Mouse (Mus musculus) retina, embryonic 14.5 days (tissue): ENCODE data around the gene Pknox2.

Experiments used
- DNase-seq: peaks from one replicate; pipeline ENCODE4 v3.0.0-alpha.2; 2015; ENCODE audit warnings: low spot score

Pknox2 gene

DNA sequence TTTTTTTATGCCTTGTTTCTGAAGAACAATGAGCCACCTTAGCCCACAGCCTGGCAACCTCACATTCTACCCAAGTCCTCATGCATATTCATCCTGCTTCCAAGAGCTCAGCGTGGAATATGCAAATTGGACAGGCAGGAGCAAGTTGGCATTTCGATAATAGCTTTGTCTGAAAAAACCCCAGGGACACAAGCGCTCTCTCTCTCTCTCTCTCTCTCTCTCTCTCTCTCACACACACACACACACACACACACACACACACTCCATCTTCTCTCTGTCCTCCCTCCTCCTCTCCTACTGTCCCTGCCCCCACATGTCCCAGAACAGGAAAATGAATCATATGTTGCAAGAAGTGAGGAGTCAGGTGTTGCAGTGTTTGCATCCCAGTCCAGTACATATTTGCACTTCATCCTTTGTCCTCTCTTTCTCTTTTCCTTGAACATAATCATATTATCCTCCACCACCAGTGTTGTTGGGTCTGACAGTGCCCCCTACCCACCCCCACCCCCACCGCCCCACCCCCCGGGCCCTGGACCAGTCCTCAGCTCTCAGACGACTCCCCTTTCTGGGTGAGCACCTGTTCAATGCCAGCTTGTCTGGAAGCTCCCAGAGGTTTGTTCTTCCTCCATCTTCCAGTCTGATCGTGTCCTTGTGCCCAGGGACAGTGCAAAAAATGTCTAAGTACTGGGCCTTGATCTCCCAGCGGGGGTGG lies 265.0 kb downstream of the Pknox2 start:
- DNase-seq, result no peak

DNA sequence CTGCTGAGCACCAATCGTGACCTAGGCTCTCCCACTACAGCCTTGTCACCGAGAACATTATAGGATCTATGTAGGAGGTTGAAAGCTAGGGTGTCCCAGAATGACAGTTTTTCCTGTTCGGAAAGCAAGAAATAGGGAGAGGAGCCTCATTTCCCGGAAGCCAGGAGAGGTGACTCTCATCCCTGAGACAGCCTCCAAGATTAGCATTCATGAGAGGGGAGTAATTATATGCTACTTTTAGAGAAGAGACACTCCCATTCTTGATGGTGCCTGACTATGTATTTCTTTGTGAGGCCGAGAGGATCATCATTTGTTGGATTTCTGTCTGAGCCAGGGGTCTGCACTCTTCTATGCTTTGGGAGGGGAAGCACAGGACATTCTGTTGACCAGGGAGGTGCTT lies 265.6 kb downstream of the Pknox2 start:
- DNase-seq, result no peak

DNA sequence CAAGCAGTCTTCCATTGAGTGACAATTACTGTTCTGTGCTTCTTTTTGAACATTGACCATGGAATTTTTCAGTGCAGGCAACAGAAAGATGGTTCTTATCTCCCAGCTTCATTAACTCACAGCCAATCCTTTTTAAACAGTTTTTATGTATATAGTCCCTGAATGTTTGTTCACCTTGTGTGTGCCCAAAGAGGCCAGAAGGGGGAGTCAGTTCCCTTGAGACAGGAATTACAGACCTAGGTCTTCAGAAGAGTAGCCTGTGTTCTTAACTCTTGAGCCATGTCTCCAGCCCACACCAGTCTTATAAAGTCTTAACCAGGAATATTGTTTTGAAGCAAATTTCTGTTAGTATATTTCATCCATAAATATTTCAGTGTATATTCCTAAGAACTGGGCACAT lies 270.4 kb downstream of the Pknox2 start:
- DNase-seq, result no peak

DNA sequence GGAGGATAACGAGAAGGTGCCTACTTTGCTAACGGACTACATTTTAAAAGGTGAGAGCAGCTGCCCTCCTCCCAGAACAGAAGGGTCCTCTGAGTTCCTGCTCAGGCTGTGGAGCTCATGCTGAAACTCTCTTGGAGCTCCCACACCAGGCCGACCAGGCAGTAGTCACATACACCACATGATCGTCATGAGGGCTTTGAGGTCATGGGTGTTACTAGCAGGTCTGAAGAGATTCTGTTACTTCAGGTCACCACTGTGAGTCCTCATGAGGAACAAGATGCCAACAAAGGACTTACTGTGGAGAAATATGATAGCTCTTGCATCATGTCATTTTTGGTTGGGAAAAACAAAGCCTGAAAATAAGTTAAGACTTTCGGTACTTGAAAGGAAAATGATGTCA lies 270.9 kb downstream of the Pknox2 start:
- no peak for DNase-seq

DNA sequence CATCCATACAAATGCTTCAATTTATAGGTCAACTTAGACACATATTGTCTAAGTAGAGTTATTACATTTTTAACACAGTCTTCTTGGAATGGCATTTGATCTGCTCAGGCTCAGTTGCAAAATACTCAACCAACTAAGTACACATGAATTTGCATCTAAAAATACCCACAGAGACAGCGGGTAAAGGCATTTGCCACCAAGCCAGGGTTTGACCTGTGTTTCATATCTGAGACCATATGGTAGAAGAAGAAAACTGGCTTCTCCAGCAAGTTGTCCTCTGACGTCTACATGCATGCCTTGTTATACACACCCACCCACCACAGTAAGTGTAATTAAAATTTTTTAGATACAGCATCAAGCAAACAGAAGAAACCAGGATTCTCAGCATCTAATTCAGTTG lies 273.4 kb downstream of the Pknox2 start:
- no peak for DNase-seq

DNA sequence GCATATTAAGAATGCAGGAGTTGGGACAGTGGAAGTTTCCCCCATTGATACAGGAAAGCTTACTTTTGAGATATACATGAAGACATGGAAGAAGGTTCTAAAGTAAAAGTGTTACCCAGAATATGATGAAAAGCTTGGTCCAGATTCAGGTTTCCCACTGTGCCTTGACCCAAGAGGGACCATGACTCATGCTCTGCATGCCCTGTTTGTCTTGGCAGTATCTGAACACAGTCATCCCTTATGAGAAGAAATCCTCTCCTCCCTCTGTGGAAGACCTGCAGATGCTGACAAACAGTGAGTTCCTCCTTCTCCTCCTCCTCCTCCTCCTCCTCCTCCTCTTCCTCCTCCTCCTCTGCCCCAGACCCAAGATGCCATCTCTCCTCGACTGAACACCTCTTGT lies 276.9 kb downstream of the Pknox2 start:
- no peak for DNase-seq

DNA sequence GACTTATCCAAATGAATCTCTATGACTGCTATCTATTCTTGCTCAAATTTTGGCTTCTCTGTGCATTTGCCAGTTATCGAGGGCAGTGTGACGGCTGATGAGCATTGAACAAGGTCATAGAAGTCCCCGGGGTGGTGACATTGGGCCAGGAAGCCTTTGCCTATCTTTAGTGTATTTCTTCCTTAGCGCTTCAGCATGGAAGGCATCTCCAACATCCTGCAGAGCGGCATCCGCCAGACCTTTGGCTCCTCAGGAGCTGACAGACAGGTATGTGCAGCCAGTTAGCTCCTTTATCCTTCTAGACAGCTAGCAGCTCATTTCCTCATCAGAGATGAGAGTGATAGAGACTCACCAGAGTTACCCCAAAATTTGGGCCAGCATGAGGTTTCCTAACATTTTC lies 278.5 kb downstream of the Pknox2 start:
- DNase-seq, result no peak

DNA sequence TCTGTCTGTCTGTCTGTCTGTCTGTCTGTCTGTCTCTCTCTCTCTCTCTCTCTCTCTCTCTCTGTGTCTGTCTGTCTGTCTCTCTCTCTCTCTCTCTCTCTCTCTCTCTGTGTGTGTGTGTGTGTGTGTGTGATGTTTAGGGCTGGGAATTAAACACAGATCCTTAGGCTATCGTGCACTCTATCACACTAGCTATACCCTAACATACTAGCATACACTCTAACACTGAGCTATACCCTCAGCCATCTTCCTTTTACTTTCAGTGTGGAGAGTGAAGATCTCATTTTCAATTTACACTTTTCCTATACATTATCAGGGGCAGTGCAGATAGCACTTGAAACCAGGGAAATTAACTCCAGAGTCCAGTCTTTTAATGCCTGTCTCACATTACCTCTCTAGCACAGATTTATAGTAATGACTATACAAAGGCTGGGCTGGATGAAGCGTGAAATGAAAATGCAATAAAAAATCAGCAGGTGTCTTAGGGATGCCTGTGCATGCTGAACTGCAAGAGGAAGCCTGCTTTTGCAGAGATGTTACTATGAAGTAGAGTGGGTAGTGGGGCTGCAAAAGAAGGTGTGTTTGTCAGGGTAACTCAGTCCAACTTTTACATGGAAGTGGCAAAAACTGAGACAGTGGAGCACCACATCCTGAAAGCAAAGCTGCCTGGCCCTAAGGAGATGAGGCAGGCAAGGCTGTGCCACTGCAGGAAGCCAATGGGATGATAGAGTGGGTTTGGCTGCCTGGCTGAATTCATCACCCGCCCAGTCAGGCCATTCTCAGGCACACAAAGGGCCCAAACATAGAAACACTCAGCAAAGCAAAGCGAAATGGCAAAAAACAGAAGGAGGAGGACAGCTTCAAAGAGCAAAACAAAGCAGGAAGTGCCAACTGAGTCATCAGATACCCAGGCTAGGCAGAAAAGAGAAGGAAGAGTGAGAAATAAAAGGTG lies 282.1 kb downstream of the Pknox2 start:
- no peak for DNase-seq

DNA sequence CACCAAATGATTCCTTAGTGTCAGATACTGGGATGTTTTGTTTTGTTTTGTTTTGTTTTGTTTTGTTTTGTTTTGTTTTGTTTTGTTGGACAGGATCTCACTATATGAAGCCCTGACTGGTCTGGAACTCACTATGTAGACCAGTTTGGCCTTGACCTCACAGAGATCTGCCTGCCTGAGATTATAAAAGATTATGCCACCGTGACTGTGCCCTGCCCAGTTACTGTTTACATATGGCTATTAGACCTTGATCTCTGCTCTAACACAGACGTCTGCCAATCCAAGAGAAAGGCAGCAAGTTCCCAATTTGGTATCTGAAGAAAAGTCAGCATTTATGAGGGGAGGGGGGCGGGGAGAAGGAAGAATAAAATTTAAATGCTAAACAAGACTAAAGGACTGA lies 283.5 kb downstream of the Pknox2 start:
- no peak for DNase-seq

DNA sequence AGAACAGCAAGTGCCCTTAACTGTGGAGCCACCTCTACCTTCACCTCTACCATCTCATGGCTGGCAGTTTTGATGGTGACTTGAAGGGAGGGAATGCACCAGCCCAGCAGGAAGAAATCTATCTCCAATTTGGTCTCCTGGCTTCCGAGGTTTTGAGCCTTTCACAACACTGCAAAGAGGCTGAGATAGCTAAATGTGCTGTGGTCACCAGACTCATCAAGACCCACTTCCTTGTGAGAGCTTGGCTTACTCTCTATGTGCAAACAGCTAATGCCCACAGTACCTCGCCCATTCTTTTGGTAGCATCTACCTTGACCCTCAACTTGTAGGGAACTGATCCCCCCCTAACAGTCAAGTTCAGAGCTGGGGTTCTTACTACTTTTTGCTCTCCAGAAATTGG lies 284.6 kb downstream of the Pknox2 start:
- no peak for DNase-seq

DNA sequence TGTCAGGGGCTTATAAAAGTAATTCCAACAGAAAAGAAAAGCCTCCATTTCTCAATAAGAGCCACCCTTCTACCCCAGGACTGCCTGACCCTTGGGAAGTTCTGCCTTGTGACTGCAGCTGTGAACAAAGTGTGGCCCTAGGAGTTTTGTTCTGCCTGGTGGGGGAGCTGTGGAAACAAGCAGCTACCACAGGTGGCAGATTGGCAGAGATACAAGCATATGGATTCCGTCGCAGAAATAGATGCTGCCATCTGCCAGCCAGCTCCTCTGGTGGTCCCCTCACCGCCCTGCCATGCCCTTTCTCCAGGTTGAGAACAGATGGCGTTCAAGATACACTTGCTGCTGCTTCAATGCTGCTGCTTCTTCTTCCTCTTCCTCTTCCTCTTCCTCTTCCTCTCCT lies 288.5 kb downstream of the Pknox2 start:
- DNase-seq, result peak; percentile 59

DNA sequence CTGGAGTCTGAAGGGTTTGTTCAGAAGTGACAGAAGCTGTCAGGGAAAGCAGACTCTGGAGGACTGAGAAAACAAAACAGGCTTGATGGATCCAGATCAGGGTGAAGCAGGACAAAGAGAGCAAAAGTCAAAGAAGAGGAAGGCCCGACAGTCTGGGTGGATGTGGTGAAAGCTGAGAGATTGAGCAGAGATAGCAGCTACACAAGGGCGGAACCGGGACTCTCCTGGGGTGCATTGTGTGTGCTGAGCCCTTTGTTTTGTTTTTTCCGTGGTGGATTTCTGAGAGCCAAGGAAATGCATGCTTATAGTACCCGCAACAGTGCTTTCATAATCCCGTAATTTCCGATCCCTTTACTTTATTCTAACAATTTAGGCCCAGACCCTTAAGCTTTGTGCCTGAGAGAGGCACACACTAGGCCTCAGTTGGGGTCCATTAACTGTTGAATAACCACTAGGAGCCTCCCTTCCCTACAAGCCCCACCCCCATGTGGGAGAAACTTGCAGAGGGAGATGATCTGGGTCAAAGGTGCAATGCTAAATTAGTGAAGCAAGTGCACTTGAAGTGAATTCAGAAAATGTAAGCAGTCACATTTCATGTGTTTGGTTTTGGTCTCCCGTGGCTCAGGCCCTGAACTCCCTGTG lies 289.6 kb downstream of the Pknox2 start:
- peak; percentile 43 for DNase-seq

DNA sequence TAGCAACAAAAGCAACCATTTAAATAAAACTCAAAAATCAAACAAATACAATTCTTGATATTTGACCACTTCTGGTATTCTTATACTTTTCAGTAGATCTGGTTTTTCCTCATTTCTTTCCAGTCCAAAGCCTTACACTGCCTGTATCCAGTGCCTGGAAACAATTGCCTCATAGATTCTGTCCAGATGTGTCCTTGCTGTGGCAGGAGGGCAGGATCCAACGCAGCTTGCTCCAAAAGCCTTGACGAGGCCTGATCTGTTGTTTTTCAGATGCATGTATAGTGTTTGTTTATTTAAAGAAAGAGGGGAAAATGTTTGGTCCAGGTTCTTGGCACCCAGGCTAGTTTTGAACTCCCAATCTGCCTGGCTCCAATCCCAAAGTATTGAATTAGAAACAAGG lies 290.9 kb downstream of the Pknox2 start:
- no peak for DNase-seq

DNA sequence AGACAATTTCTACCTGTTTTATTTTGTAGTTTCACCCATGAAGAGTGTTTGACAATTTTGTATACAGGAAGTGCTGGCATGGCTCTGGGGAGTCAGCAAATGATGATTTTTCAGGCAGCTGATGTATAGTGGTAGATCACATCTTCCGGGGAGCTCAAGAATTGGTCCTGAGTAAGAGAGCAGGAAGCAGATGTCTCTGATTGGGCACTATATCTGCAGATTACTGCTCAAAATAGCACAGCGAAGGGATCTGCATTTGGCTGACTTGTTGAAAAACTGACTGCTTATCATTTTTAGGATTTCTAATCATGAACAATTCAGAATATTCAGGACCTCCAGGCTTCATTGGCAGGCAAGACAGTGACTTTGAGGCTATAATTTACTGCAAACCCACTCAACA lies 295.0 kb downstream of the Pknox2 start:
- DNase-seq, result no peak

DNA sequence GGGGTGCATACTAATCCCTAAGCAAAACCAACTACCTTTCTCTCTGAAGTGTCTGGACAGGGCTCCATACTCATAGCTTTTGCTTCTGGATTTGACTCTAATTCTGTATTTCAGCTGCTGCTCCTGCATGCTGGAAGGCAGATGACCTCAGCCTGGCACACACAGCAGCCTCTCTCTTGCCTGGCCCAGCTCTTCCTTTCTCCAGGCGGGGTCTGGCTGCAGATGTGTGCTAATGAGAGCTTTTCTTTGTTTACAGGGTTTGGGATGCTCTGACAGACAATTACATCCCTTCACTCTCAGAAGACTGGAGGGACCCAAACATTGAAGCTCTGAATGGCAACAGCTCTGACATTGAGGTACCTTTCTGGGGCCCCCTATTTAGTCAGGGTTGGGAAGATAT lies 297.1 kb downstream of the Pknox2 start:
- no peak for DNase-seq

DNA sequence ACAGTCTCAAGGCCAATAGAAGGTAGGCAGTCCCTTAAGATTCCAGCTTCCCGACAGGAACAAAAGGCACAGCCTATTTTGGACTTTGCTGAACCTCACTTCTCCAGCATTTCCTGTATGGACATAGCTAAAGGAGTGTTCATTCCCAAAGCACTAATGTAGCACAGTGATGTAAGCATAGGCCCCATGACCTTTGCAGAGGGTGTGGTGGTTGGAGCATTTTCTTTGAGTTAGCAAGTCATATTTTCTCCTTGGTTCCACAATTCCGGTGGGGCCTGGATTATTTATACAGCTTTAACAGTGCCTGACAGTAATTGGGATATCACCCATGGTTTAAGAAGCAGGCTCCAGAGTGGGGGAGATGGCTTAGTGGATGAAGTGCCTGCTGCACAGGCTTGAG lies 298.5 kb downstream of the Pknox2 start:
- DNase-seq, result no peak

DNA sequence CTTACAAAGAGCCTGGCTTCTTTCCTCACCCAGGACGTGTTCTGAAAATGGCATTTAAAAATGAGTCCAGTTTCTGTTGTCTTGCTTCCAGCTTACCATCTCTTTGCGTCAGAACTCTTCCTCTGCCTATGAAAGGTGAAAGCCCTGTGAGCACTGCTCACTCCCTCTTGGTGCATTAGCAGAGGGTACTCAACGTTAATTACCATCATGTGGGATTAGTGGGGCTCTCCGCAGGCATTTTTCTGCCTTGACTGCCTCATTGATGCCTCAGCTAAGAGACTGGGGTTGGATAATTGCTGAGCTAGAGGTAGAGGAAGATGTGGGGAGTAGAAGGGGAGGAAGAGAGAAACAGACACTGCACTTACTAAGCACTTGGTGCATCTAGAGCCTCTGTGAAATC lies 300.9 kb downstream of the Pknox2 start:
- DNase-seq, result peak; percentile 56
